Mouse (Mus musculus) retina, postnatal 1 day (tissue): ENCODE measurements around the gene Olfr1076.
A peak's percentile ranks its signal among the peaks of the same experiment; 100 is the strongest.
"Not testable (repeated sequence)": the region's sequence is repeated elsewhere in the genome, so short reads cannot be mapped to it uniquely, and the experiment has no call there.

Source experiments
- DNase-seq: peaks from one replicate; pipeline ENCODE4 v3.0.0-alpha.2; 2012

Gene Olfr1076

DNA sequence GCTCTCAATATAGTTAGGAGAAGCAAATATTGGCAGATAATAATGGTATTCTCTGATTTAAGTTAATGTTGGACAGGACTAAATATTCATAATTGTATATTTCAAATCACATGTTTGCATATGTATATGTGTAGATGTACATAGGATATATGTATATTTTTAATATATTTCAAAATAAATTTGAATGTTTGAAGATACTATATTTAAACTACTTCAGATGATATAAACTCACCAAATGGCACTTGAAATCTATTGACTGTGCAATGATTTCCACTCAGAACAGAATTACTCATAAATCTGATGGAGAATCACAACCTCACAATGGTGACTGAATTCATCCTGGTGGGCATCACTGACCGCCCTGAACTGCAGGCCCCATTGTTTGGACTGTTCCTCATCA is at the start of gene Olfr1076:
Olfr1076 (plus strand) TSS at position 301 of the 400 bp plus-strand sequence.
- DNase-seq: no peak

DNA sequence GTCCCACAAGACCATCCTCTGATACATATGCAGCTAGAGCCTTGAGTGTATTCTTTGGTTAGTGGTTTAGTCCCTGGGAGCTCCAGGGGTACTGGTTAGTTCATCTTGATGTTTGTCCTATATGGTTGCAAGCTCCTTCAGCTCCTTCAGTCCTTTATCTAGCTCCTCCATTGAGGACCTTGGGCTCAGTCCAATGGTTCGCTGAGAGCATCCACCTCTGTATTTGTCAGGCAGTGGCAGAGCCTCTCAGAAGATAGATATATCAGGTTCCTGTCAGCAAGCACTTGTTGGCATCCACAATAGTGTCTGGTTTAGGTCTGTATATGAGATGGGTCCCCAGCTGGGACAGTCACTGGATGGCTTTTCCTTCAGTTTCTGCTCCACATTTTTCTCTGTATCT is 47.8 kb upstream of the Olfr1076 start:
- DNase-seq: no peak

DNA sequence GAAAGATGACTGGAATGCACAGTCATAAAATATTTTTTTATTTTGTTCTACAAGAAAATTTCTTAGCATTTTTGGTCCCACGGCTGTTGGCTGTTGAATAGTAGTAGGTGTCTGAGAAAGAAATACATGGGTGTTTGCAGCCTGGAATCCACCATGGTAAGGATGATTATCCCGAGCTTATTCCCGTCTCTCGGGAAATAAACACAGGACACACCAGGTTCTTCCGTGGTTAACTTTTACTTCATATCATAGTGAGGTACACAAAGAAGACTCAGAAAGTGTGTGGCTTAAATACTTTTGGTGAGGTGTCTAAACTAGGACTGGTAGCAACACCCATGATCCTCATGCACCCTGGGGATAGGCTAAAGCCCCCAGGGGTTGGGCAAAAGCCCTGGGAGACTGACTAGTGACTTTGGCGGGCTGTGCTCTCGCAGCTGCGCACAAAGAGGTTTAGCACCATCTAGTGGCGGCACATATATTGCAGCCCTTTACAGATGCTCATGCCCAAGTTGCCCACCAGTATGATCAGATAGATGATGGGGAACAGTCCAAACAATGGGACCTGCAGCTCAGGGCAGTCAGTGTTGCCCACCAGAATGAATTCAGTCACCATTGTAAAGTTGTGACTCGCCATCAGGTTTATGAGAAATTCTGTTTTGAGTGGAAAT is 43.7 kb upstream of the Olfr1076 start:
- DNase-seq: peak; percentile 65

DNA sequence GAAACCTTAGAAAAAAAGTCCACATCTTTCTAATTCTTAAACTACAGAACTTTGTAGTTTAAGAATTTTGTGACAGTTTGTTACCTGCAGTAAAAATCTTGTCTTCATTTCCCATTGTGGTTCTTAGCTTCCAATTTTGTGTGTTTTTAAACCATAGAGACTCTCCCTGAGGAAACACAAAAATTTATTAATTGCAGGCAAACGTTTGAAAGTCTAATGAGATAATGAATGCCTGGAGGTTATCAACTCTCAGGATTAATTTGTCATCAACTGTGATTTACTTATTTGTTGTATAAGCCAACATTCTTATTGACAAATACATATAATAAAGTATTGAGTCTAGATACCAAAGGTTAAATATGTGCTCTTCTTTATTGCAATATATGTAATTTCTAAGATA is 21.0 kb upstream of the Olfr1076 start, which contains the start of gene Olfr228:
Olfr228 (minus strand) TSS at position 101 of the 400 bp plus-strand sequence.
- no peak for DNase-seq

DNA sequence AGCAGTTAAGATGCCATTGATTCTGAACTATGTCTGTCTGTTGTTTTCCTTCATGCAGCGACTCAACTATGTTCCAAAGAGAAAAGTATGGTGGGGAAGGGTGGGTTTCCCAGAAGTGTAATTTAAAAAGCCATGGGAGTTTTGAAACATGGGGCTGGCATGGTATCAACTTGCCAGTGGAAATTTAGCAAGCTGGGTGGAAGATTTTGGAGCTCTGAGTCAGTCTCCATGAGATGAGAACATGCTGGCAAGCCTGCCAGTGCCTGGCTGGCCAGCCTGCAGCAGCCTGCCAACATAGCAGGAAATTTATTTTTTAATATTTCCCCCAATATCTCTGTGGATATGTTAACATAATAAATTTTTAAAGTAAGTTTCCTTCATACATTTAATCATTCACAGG is 22.7 kb downstream of the Olfr1076 start:
- DNase-seq: no peak

DNA sequence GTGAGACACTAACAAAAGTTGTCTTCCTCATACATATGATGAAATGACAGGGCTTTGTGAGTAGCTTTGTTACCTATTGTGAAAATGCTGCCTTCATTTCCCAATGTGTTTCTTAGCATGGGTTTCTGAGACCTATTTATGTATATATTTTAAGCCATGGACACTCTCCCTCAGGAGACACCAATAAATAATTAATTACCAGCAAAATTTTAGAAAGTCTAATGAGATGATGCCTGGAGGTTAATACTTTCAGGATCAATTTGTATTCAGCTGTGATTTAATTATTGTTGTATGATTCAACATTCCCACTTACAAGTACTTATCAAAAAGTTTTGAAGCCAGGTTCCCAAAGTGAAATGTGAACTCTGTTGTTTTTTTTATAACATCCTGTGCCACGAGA is 34.1 kb downstream of the Olfr1076 start, which contains the start of gene Olfr1079:
Olfr1079 (minus strand) TSS at position 101 of the 400 bp plus-strand sequence.
- DNase-seq: no peak

DNA sequence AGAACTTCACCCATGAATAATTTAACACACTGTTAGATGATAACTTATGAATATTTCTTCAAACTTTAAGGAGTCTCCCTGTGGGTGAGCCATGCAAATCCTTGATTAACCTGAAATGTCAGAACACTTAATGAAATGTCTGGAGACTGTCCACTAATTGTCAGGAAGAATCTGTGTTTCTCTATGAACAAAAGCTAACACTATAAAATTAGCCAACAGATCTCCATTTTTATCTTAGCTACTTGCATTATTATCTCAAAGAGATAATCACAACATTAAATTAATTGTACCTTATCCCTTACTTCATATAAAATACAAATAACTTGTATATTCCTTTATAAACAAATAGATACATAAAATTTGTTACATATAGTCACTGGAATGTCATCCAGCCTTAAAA is 49.9 kb downstream of the Olfr1076 start, which contains the start of gene Olfr1080:
Olfr1080 (minus strand) TSS at position 101 of the 400 bp plus-strand sequence.
- DNase-seq: not testable (repeated sequence)
